Mouse (Mus musculus): ENCODE results near the gene Hmmr. TPM values are rescaled to one million over a fixed set of nuclear protein-coding genes. Genes with fewer than 3 reads are reported as not detected.

The Hmmr gene
- total RNA-seq, 2 experiments from 2014 or later: 27.0 to 71.2 TPM

DNA sequence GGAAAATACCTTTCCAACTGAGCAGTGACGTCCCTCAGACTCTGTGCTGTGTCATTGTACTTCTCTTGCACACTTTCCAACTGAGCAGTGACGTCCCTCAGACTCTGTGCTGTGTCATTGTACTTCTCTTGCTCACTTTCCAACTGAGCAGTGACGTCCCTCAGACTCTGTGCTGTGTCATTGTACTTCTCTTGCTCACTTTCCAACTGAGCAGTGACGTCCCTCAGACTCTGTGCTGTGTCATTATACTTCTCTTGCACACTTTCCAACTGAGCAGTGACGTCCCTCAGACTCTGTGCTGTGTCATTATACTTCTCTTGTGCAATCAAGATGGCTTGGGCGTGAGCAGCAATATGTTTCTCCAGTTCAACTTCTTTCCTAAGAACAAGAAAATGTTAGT lies 23.3 kb downstream of the Hmmr start:
- peak; percentile 88 for ATAC-seq (replicated peaks; ENCODE audit: poor library complexity, severe bottlenecking)

DNA sequence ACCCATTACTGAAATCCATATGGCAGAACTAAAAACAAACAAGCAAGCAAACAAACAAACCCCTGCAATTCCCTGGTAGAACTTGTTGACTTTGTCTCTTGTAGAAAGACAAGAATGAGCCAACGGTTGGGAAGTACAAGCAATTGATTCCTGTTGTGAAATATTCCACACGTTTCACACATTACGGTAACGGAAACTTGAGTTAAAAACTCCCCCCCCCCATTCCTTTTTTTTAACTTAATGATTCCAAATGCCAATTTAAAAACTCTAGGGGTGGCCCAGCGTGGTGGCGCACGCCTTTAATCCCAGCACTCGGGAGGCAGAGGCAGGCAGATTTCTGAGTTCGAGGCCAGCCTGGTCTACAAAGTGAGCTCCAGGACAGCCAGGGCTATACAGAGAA lies 38.1 kb downstream of the Hmmr start, which contains the start of gene Mat2b:
Mat2b (minus strand) TSS at position 101 of the 400 bp plus-strand sequence.
- peak; percentile 11 for ATAC-seq (replicated peaks; ENCODE audit: poor library complexity, severe bottlenecking)

DNA sequence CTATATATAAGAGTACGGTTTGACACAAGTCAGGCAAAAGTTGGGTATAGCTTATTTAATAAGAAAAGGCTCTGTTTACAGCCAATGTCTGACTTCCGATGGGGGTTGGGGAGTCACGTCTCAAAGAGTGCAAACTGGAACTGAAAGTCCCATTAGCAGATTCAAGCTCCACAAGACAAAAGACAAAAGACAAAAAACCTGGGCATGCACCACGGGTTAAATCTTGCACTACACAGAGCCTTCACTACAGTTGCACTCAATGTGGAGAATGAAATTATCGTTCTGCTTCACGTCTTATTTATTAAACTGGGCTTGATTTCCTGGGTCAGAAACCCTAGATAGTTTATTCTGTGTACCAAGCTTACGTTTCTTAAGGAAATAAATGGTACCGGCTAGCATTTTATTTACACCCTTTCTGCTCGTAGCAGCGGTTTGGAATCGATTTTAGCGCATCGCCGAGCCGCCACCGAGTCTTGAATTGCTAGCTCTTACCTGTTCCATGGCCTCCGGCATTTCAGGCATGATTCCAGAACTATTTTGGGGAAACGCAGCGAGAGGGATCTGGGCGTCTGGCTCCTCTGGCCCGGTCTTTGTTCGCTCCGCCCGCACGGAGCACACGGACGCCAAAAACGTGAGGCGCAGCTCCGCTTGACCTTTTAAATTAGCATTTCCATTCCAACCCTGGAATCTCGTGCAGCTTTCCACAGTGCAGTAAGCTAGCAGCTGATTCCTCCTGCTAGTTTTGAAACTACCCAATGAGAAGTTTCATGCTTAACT lies 38.7 kb downstream of the Hmmr start:
- ATAC-seq (replicated peaks; ENCODE audit: poor library complexity, severe bottlenecking): peak; percentile 19

DNA sequence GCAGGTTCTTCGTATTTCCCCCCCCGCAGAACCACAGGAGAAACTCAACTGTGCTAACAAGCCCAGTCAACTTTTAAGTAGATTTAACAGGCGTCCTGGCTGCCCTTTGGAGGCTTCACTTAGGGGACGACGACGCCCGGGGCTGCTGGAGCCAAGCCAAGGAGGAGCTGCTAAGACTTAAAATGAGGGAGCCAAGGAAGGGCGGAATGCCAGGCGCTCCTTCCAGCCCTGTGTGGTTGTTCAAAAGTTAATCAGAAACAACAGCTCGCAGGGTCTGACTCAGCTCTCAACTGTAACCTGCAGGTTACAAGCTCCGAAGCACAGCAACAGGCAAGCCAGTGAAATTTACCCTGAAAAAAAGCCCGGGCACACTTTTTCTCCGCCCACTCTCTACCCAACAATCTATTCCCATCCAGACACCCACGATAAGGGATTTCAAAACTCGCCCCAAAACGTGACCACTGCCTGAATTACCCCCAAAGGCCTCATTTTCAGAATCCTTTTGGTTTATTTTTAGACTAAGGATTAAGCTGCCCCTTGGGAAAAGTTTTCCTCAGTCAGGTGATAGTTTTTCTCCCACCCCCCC lies 39.8 kb downstream of the Hmmr start:
- peak; percentile 34 for ATAC-seq (replicated peaks; ENCODE audit: poor library complexity, severe bottlenecking)

DNA sequence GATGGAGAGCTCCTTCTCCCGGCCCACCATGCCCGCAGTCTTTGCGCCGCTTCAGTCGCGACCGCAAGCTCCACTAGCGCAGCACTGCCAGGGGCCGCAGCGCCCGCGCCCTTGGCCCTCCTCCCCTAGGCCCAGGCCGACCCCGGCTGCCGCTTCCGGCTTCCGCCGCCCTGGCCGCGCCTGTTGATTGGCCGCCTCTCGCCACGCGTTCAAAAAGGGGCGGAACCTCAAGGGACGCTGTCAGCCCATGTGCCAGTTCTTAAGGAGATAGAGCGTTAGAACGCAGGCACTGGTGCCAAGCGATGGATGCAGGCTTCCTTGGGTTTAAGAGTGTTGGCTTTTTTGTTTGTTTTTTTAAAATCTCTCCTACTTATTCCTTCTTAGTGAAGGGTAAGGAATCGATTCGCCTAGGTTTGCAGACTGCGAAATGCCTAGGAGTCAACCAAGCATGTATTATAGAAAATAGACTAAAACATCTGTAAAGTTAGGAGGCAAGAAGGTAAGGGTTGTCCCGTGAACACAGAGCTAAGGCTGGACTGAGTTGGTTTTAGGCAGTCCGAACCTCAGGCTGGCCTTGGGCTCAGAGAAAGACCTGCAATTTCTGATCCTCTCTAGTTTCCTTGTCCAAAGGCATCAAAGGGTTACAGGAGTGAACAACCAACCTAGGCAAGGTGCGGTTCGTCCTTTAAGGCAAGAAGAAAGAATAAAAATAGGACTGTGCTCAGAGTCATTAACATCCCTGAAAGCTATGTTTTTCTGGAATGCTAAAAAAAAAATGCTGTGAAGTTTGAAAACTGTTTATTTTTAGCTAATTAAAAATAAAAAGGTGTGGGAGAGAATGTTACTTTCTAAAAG lies 40.5 kb downstream of the Hmmr start:
- peak; percentile 79 for ATAC-seq (replicated peaks; ENCODE audit: poor library complexity, severe bottlenecking)

DNA sequence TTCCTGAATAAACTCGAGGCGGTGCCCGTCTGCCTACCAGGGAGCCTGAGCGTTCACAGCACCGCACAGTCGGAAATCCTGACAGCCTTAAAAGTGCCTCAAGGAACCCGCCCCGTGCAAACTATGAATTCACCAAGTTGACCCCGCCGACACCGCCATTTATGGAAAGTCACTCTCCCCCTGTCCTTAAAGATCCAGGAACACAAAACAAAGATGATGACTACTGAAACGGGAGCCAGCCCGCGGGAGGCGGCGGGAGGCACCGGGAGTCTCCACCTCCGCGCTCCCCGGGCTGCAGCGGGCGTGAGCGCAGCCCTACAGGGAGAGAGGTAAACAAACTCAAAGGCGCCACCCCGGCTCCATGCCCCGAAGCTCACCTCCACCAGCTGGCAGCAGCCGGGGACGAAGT lies 41.1 kb downstream of the Hmmr start:
- ATAC-seq (replicated peaks; ENCODE audit: poor library complexity, severe bottlenecking): no peak

DNA sequence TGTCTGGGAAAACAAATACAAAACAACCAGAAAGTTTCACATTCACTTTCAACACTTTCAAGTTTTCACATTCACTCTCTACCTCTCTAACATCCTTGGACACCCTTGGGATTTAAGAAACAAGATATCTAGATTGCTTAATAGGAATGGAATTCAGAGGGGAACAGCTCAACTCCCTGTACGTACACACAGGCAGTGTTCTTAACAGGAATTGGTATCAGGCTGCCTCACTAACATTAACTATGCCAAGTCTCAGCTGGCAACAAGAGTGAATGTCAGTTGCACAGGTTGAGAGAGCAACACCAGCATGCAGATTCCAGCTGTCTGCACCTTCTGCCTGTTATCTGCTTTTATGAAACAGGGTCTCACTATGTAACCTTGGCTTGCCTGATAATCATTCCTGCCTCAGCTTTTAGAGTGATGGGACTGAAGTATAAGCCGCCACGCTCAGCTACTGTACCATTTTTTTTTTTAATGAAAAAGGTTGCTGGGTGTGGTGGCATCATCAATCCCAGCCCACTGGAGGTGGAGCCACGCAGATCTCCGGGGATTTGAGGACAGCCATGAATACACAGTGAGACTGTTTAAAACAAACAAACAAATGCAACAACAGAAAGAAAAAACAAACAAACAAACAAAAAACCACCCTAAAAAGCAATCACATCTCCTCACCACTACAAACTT lies 42.6 kb downstream of the Hmmr start:
- ATAC-seq (replicated peaks; ENCODE audit: poor library complexity, severe bottlenecking): no peak

DNA sequence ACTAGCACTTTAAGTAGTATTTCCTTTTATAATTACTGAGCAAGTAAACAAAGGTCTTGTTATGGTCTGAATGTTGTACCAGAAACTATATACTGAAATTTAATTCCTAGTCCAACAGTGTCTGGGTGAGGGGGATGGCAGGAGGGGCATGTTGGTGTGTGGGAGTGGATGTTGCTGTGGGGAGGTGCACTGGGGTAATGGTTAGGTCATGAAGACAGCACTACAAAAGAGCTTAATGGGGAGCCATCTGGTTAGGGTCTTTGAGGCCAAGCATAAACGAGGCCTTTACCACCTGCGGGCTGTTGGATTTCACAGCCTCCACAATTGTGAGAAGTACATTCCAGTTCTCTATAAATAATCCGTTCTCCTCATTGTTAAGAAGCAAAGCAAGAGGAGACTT lies 49.9 kb downstream of the Hmmr start:
- no peak for ATAC-seq (replicated peaks; ENCODE audit: poor library complexity, severe bottlenecking)

DNA sequence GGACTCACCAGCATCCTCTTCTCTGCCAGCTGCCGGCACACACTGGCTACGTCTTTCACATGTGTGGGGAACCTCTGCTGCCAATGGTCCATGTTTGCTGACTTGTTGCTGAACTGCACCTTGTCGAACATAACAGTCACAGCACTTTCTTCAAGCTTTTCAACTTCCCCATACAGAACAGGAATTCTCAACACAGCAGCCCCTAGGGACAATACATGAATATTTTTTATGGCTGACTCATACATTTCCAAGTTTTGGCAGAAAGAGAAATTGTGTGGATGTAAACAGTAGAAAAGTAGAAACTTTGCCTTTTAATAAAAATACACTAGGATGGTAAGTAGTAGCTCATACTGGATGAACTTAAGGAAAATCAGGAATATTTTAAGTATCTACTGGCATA lies 50.8 kb downstream of the Hmmr start:
- ATAC-seq (replicated peaks; ENCODE audit: poor library complexity, severe bottlenecking): no peak

DNA sequence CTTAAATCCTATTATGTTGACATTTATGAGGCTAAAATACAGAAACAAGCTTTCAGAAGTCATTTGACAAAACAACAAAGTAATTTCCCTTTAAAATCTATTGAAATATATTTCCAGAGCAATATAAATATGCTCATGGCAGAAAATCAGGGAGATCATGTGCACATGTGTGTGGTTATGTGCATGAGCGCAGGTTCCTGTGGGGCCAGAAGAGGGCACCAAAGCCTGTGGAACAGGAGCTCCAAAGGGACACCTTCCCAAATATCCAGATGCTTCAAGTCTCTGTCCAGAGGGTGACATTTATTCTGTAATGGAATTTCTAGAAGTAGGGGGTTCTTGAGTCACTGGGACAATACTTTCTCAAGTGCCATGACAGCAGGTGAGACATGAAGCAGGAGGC lies 56.1 kb downstream of the Hmmr start:
- peak; percentile 44 for ATAC-seq (replicated peaks; ENCODE audit: poor library complexity, severe bottlenecking)

DNA sequence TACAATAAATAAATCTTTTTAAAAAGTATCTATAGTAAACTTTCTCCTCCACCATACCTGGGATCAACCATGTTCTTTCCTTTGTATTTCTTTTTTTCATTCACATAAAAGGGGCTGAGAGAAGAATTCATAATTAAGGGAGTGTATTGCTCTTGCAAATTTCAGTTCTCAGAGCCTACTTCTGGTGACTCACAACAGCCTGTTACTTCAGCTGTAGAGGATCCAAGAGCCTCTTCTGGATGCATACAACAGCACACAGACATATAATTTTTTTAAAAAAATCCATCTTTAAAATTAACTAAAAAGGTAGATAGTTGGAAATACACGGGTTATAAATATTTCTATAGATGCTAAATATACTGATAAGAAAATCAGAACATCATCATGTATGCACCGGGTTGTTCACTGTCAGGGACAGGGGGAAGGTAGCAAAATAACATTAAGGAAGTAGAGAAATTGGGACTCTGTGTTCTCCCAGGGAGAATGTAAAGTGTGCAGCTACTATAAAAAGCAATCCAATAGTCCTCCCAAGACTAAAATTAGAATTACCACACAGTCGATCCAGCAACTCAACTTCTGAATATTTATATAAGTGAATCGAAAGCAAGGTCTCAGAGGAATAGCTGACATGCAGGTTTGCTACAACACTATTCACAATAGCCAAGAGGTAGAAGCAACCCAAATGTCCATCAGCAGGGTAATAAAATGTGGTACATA lies 58.0 kb downstream of the Hmmr start:
- ATAC-seq (replicated peaks; ENCODE audit: poor library complexity, severe bottlenecking): no peak

Other genes with a start within 250 kb of the Hmmr start
- gene Mat2b, start 38.2 kb downstream of the Hmmr start, total RNA-seq (2014; fragmentation: Nextera tagmentation): 76.7 and 94.3 TPM in 2 replicates
- 111 and 159 TPM in 2 replicates for gene Mat2b, start 38.2 kb downstream of the Hmmr start, total RNA-seq (2017)
- 77.5 and 108 TPM in 2 replicates for gene Nudcd2, start 245 bp upstream of the Hmmr start, total RNA-seq (2014; fragmentation: Nextera tagmentation)
- gene Nudcd2, start 245 bp upstream of the Hmmr start, total RNA-seq (2017): 176 and 201 TPM in 2 replicates
- 44.0 and 58.2 TPM in 2 replicates for gene Ccng1, start 21.9 kb upstream of the Hmmr start, total RNA-seq (2014; fragmentation: Nextera tagmentation)
- gene Ccng1, start 21.9 kb upstream of the Hmmr start, total RNA-seq (2017): 53.7 and 71.2 TPM in 2 replicates